In the genomic region with DNA sequence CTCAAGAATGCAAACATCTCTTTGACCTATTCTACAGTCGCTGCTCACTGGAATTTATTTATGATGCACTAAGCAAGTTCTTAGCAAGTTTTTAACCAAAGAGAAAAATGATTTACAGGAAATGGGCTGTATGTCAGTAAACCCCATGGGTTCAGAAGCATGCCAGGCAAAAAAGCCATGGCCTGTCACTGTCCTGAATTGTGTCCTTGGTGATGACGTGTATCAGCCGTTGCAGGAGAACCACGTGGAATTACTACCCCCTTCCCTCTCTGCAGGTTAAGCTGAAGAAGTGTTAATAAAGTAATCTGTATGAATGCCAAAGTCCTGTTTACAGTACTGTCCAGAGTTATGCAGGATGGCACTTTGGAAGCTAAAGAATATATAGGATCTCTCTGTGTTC, we compare ENCODE assay signal across 17 mouse cellular contexts.
"Had no signal": no experiment of that assay in that cellular context is flagged by ENCODE, and none has a peak within 500 bp of the region (broad histone marks: within the 10 kb centered on the region; RNA-seq: fewer than 3 reads in every experiment).

No protein-coding gene starts in this region.

- DNase-seq: lung, adult 2 months; lung, postnatal 14 days; lung, postnatal 36 days; right cerebral cortex, postnatal 14 days; thymus, adult 2 months; thymus, postnatal 25 days; thymus, postnatal 4 days had no signal

- H3K4me3 ChIP-seq: lung, embryonic 15.5 days; megakaryocyte, embryonic 14.5 days; midbrain, embryonic 13.5 days; midbrain, embryonic 15.5 days; neural tube, embryonic 12.5 days; stomach, embryonic 15.5 days had no signal

- H3K27me3 ChIP-seq: lung, embryonic 15.5 days; neural tube, embryonic 12.5 days; stomach, embryonic 15.5 days had no signal

- H3K27ac ChIP-seq: lung, embryonic 15.5 days; macrophage; midbrain, embryonic 13.5 days; midbrain, embryonic 15.5 days; neural tube, embryonic 12.5 days; stomach, embryonic 15.5 days; stomach, postnatal 0 days had no signal

- H3K36me3 ChIP-seq: lung, embryonic 15.5 days; midbrain, embryonic 13.5 days; midbrain, embryonic 15.5 days; neural tube, embryonic 12.5 days; stomach, embryonic 15.5 days had no signal

- H3K9me3 ChIP-seq: lung, embryonic 15.5 days; midbrain, embryonic 13.5 days; midbrain, embryonic 15.5 days; neural tube, embryonic 12.5 days; stomach, embryonic 15.5 days had no signal

- H3K9ac ChIP-seq: lung, embryonic 15.5 days; midbrain, embryonic 13.5 days; midbrain, embryonic 15.5 days; neural tube, embryonic 12.5 days; stomach, embryonic 15.5 days had no signal

- H3K4me1 ChIP-seq: lung, embryonic 15.5 days; stomach, embryonic 15.5 days had no signal

- ATAC-seq: lung, postnatal 0 days; midbrain, embryonic 13.5 days; midbrain, embryonic 15.5 days had no signal

- H3K4me2 ChIP-seq: lung, embryonic 15.5 days; midbrain, embryonic 11.5 days; midbrain, embryonic 13.5 days; midbrain, embryonic 15.5 days; neural tube, embryonic 12.5 days; stomach, embryonic 15.5 days had no signal
